Mouse (Mus musculus) heart, embryonic 16.5 days (tissue): Measurements from ENCODE around the gene Aktip. TPM values are rescaled to one million over a fixed set of nuclear protein-coding genes. Genes with fewer than 3 reads are reported as not detected.
A peak's percentile ranks its signal among the peaks of the same experiment; 100 is the strongest.

ENCODE experiments used
- ATAC-seq: fragments of 200-750 bp; cut with Nextera tagmentation; replicated peaks from 2 replicates; pipeline ENCODE4 v1.8.0; 2017; ENCODE audit warnings: moderate number of reproducible peaks; ENCODE audit not compliant: insufficient read depth, low FRiP score; ENCODE audit errors: extremely low read depth
- H3K27ac ChIP-seq: fragments of 300-500 bp; sonication (generic); 2 replicates; pipeline ENCODE4 v1.5.1; 2014; ENCODE audit warnings: mild to moderate bottlenecking, low read length, control low read depth, moderate library complexity
- H3K27me3 ChIP-seq: fragments of 300-500 bp; sonication (generic); 2 replicates; pipeline ENCODE4 v1.6.1; 2014; ENCODE audit warnings: low read length, mixed read lengths; ENCODE audit not compliant: control insufficient read depth, insufficient read depth
- H3K36me3 ChIP-seq: fragments of 300-500 bp; sonication (generic); 2 replicates; pipeline ENCODE4 v1.6.1; 2014; ENCODE audit not compliant: control insufficient read depth, insufficient read depth
- H3K4me1 ChIP-seq: fragments of 300-500 bp; sonication (generic); 2 replicates; pipeline ENCODE4 v1.6.1; 2014; ENCODE audit warnings: low read length, mixed read lengths; ENCODE audit not compliant: control insufficient read depth, insufficient read depth
- H3K4me2 ChIP-seq: fragments of 300-500 bp; sonication (generic); 2 replicates; pipeline ENCODE4 v1.6.1; 2014; ENCODE audit warnings: low read depth, mild to moderate bottlenecking, control low read depth, low read length
- H3K4me3 ChIP-seq: fragments of 300-500 bp; sonication (generic); 2 replicates; pipeline ENCODE4 v1.5.1; 2014; ENCODE audit warnings: mild to moderate bottlenecking, control low read depth, low read length
- H3K9ac ChIP-seq: fragments of 300-500 bp; sonication (generic); 2 replicates; pipeline ENCODE4 v1.6.1; 2014; ENCODE audit warnings: low read length, control low read depth
- H3K9me3 ChIP-seq: fragments of 300-500 bp; sonication (generic); replicated peaks from 2 replicates; pipeline ENCODE4 v1.6.1; 2016; ENCODE audit warnings: low read length; ENCODE audit not compliant: control insufficient read depth
- WGBS: fragments of 180-500 bp; shearing (Covaris S2); extraction: QIAGEN DNeasy Blood & Tissue Kit; methylation state at CpG from one replicate; pipeline ENCODE4 v1.1.7; 2014; 5-methylcytosine and 5-hydroxymethylcytosine counted together
- polyA plus RNA-seq: library from polyadenylated mRNA; unstranded; fragments of >200 nt; fragmentation: Nextera tagmentation; extraction: Ambion mirVana; gene quantifications from 2 replicates; pipeline ENCODE4 v1.2.1, GENCODE M21; 2015

The Aktip gene
- polyA plus RNA-seq, 1 experiment from 2014 or later = 52.3 TPM

GRCm38 (mm10) chr8:91132731-91133130 is 67.0 kb downstream of the Aktip start:
- Histone ChIP-seq H3K4me1 (peaks cover 10% of the 10 kb centered on the region), H3K27ac (no peak overlapping the region), H3K36me3 (peaks cover 10% of the 10 kb centered on the region), H3K27me3 (no peaks in the 10 kb centered on the region), H3K9ac (peak overlapping the region; percentile 82), H3K9me3 (no peaks in the 10 kb centered on the region), H3K4me3 (peak overlapping the region; percentile 81), H3K4me2 (peak overlapping the region; percentile 96)
- no peak for ATAC-seq
- WGBS = 65% methylated on average over 4 of the region's 4 CpGs

- Histone ChIP-seq H3K4me3 (no peak overlapping the region), H3K9ac (no peak overlapping the region), H3K27ac (no peak overlapping the region), H3K9me3 (no peaks in the 10 kb centered on the region), H3K36me3 (peaks cover 52% of the 10 kb centered on the region), H3K4me2 (no peak overlapping the region), H3K27me3 (no peaks in the 10 kb centered on the region), H3K4me1 (no peaks in the 10 kb centered on the region)
- 89% methylated on average over 8 of the region's 8 CpGs for WGBS
- ATAC-seq = no peak
These were observed 73.0 kb downstream of the Aktip start for GRCm38 (mm10) chr8:91126786-91127185.

- no peak for ATAC-seq
- no peaks in the 10 kb centered on the region for H3K27me3 ChIP-seq
These were observed 75.5 kb downstream of the Aktip start for GRCm38 (mm10) chr8:91124315-91124714.

GRCm38 (mm10) chr8:91118131-91118530 is 81.6 kb downstream of the Aktip start:
- Histone ChIP-seq H3K4me3 (no peak overlapping the region), H3K9me3 (no peaks in the 10 kb centered on the region), H3K27me3 (no peaks in the 10 kb centered on the region), H3K9ac (no peak overlapping the region), H3K27ac (no peak overlapping the region), H3K36me3 (peaks cover 38% of the 10 kb centered on the region), H3K4me2 (no peak overlapping the region), H3K4me1 (no peaks in the 10 kb centered on the region)
- WGBS = 74% methylated on average over 3 of the region's 3 CpGs
- no peak for ATAC-seq

More at GRCm38 (mm10) chr8:91124315-91124714, 75.5 kb downstream of the Aktip start:
- WGBS = 89% methylated on average over 5 of the region's 5 CpGs
- Histone ChIP-seq H3K4me3 (no peak overlapping the region), H3K4me2 (no peak overlapping the region), H3K36me3 (peaks cover 57% of the 10 kb centered on the region), H3K9ac (no peak overlapping the region), H3K4me1 (no peaks in the 10 kb centered on the region), H3K27ac (no peak overlapping the region), H3K9me3 (no peaks in the 10 kb centered on the region)

- Histone ChIP-seq H3K4me2 (no peak overlapping the region), H3K9ac (no peak overlapping the region), H3K4me1 (no peaks in the 10 kb centered on the region), H3K27me3 (no peaks in the 10 kb centered on the region), H3K9me3 (no peaks in the 10 kb centered on the region), H3K27ac (no peak overlapping the region), H3K36me3 (peaks cover 38% of the 10 kb centered on the region), H3K4me3 (no peak overlapping the region)
- no peak for ATAC-seq
- WGBS = 84% methylated on average over 4 of the region's 4 CpGs
These were observed 82.2 kb downstream of the Aktip start for GRCm38 (mm10) chr8:91117537-91117936.

GRCm38 (mm10) chr8:91114910-91115309 is 84.9 kb downstream of the Aktip start:
- peaks cover 28% of the 10 kb centered on the region for H3K36me3 ChIP-seq
- no peaks in the 10 kb centered on the region for H3K9me3 ChIP-seq
- H3K9ac ChIP-seq = no peak overlapping the region
- ATAC-seq = no peak
- 72% methylated on average over 11 of the region's 11 CpGs for WGBS
- H3K27me3 ChIP-seq = no peaks in the 10 kb centered on the region
- no peaks in the 10 kb centered on the region for H3K4me1 ChIP-seq
- no peak overlapping the region for H3K27ac ChIP-seq
- H3K4me3 ChIP-seq = no peak overlapping the region
- H3K4me2 ChIP-seq = no peak overlapping the region

- Histone ChIP-seq H3K27ac (no peak overlapping the region), H3K4me1 (no peaks in the 10 kb centered on the region), H3K9ac (no peak overlapping the region), H3K9me3 (no peaks in the 10 kb centered on the region), H3K4me3 (no peak overlapping the region), H3K27me3 (no peaks in the 10 kb centered on the region), H3K4me2 (no peak overlapping the region), H3K36me3 (peaks cover 28% of the 10 kb centered on the region)
- 85% methylated on average over 5 of the region's 5 CpGs for WGBS
- no peak for ATAC-seq
These were observed 85.3 kb downstream of the Aktip start for GRCm38 (mm10) chr8:91114428-91114827.

- Histone ChIP-seq H3K27ac (no peak overlapping the region), H3K36me3 (peaks cover 27% of the 10 kb centered on the region), H3K27me3 (no peaks in the 10 kb centered on the region), H3K4me1 (no peaks in the 10 kb centered on the region), H3K4me2 (no peak overlapping the region), H3K9ac (no peak overlapping the region), H3K4me3 (no peak overlapping the region), H3K9me3 (no peaks in the 10 kb centered on the region)
- no peak for ATAC-seq
- WGBS = 74% methylated on average over 5 of the region's 5 CpGs
These were observed 87.8 kb downstream of the Aktip start for GRCm38 (mm10) chr8:91111868-91112477.

GRCm38 (mm10) chr8:91106271-91106670 is 93.5 kb downstream of the Aktip start:
- no peak overlapping the region for H3K9ac ChIP-seq
- no peak overlapping the region for H3K4me3 ChIP-seq
- H3K36me3 ChIP-seq = peaks cover 24% of the 10 kb centered on the region
- H3K4me2 ChIP-seq = no peak overlapping the region
- no peak for ATAC-seq
- H3K27me3 ChIP-seq = no peaks in the 10 kb centered on the region
- 88% methylated on average over 12 of the region's 12 CpGs for WGBS
- no peaks in the 10 kb centered on the region for H3K4me1 ChIP-seq
- H3K9me3 ChIP-seq = no peaks in the 10 kb centered on the region
- no peak overlapping the region for H3K27ac ChIP-seq
